Mouse (Mus musculus): Measurements from ENCODE around the gene Mllt6.
"Not testable (repeated sequence)": the region's sequence is repeated elsewhere in the genome, so short reads cannot be mapped to it uniquely, and the experiment has no call there.

Gene Mllt6

DNA sequence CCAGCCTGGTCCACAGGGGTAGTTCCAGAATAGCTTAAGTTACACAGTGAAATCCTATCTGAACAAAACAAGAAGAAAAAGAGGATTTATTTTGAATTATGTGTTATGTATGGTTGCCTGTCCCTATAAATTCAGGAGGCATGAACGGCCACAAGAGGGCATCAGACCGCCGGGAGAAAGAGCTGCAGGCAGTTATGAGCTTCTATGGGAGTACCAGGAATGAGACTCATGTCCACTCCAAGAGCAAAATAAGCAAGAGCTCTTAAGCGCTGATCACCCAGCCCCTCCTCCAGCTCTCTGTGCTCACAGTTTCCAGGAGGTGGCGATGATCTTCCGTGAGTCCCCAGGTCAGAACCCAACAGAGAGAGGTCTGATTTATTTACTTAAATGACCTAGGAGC lies 18.4 kb upstream of the Mllt6 start:
- peak; percentile 80 to 93 for DNase-seq (ENCODE audit: inconsistent age in 2 of 2, low spot score in 1 of 2)

DNA sequence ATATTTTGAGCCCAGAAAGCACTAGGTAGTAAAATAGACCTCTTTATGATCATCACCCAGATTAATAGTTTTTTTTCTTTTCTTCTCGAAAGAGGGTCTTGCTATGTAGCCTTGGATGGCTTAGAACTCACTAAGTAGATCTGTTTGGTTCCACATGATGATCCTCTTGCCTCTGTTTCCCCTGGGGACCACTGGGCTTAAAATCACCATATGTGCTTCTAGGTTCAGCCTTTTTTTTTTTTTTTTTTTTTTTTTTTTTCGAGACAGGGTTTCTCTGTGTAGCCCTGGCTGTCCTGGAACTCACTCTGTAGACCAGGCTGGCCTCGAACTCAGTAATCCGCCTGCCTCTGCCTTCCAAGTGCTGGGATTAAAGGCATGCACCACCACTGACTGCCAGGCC lies 14.7 kb upstream of the Mllt6 start:
- not testable (repeated sequence) for DNase-seq (ENCODE audit: inconsistent age in 2 of 2, low spot score in 1 of 2)

DNA sequence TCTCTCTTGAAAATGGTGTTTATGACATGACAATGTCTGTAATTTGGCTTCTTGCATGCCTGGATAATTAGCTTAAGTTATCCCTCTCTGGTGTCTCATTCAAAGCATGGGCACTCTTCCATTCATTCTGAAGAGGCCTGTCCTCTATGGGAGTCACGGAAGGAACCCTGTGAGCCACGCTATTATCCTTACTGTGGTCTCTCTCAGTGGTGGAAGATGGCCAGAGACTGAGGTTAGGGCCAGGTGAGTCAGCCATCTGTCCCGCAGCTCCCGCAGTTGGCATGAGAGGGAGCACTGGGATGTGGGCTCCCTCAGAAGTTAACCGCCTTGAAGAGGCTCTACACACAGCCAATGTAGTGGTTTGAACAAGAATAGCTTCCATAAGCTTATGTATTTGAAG lies 12.9 kb upstream of the Mllt6 start:
- peak in 1 of 2 experiments; percentile 36 for DNase-seq (ENCODE audit: inconsistent age in 2 of 2, low spot score in 1 of 2)

DNA sequence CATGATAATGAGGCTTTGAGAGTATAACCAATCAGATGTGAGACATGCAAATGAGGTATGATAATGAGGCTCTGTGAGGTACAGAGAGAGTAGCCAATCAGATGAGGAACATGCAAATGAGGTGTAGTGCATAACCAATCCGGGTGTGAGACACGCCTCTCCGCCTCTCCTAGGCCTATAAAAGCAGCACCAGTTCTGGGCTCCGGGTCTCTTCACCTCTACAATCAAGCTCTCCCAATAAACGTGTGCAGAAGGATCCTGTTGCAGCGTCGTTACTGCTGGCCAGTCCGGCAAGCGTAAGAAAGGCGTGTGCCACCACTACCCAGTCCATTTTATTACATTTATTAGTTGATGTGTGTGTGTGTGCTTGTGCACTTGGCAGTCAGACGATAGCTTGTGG lies 9.8 kb upstream of the Mllt6 start:
- not testable (repeated sequence) for DNase-seq (ENCODE audit: inconsistent age in 2 of 2, low spot score in 1 of 2)

DNA sequence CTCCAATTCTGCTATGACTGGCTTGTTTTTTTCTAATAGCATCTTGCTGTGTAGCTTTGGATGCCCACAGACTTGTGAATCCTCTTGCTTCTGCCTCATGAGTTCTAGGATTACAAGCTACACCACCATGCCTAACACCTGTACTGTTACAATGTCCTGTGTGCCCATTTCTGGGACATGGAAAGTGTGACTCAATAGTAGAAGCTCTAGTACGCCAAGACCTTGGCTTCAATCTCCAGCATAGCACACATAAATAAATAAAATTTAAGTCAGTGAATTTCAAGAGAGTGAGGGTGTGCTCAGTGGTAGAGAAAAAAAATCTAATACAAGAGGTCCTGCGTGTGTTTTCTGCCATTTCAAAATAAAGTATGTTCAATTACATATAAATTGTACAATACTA lies 9.0 kb upstream of the Mllt6 start:
- DNase-seq (ENCODE audit: inconsistent age in 2 of 2, low spot score in 1 of 2), result no peak

DNA sequence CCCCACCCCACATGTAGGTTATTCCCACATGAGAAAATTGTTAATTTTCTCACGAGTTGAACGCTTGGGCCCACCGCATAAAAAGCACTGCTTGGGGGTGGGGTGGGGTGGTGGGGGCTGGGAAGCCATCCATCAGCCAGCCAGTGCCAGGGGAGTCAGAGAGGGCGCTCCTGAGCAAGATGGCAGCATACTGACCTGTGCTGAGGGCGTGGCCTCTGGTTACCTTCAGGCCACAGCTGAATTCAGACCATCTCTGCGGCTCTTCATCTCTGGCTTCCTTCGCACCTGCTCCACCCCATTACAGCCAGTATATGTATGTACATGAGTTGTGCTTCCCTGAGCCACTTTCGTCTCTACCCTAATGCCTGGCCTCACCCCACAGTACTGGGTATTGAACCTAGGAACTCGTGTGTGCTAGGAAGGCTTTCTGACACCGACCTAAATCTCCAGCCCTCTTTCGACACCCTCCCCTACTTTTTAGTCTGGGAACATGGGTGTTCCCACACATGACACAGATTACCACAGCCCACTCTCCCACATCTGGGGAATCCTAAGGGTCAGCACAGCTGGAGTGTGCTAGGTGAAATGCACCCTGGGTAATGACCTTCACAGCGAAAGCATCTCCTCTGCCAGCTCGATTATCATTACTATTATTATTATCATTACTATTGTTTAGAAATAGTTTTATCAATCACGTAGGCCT lies 6.8 kb upstream of the Mllt6 start:
- DNase-seq (ENCODE audit: inconsistent age in 2 of 2, low spot score in 1 of 2), result peak in 1 of 2 experiments; percentile 16

DNA sequence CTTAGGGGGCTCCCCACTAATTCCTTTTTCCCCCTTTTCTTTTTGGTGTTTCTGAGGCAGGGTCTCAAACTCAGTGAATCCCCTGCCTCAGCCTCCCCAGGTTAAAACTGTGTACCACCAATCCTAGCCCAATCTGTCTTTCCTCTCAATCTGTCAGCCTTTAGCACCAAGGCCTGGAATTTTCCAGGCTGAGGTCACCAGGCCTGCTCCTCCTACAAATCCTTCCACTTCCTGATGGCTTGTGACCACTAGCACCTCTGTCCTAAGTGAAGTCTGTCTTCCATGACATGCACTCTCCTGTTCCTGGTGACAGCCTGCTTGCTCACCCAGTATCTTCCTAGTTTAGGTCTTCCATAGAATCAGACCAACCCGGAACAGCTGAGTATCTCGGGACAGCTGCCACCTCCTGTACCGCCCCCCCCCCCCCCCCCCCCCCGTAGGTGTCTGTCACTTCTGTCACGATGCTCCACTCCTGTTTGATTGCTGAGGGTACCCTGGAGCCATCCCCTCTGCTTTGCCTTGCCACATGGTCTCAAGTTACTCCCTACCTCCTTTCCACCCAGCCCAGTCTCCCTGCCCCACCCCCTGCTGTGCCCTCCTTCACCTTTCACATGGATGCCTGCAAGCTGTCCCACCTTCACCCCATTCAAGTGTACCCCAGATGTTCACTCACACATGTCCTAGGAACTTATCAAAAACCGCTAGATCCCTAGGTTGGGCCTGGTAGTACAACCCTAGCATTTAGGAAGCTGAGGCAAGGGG lies 5.8 kb upstream of the Mllt6 start:
- DNase-seq (ENCODE audit: inconsistent age in 2 of 2, low spot score in 1 of 2), result peak; percentile 70 to 88

DNA sequence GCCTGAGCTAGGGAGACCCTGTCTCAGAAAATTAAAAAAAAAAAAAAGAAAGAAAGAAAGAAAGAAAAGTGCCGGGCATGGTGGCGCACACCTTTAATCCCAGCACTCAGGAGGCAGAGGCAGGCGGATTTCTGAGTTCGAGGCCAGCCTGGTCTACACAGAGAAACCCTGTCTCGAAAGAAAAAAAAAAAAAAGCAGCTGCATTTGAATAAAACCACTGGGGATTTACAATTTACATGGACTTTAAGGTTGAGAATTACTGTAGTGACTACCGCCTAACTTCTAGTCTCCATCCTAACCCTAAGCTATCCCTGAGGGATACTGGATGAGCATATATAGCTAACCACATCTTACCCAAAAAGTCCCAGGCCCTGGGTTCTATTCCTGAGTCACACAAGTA lies 5.2 kb upstream of the Mllt6 start:
- DNase-seq (ENCODE audit: inconsistent age in 2 of 2, low spot score in 1 of 2), result not testable (repeated sequence)

DNA sequence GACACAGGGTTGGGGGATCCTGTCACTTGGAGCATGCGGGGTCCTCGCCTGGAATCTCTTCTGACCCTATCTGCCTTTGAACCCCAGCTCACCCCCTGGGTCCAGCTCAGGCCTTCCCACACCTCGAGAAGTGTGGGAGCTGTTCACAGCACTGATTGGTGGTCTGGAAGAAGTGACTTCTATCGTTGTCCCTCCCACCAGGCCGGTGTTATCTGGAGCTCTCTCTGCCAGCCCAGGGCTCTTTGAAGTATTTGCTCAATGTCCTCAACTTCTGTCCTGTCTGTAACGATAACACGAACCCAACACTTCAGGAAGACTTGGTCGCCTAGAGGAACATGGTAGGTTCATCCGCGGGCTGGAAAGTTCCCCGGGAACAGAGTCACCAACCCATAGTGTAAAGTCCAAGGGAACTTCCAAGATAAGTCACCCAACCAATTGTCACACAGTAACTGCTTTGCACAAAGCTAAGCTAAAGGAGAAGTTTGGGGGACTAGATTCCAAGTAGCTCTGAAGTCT lies 4.4 kb upstream of the Mllt6 start:
- peak; percentile 41 to 72 for DNase-seq (ENCODE audit: inconsistent age in 2 of 2, low spot score in 1 of 2)

DNA sequence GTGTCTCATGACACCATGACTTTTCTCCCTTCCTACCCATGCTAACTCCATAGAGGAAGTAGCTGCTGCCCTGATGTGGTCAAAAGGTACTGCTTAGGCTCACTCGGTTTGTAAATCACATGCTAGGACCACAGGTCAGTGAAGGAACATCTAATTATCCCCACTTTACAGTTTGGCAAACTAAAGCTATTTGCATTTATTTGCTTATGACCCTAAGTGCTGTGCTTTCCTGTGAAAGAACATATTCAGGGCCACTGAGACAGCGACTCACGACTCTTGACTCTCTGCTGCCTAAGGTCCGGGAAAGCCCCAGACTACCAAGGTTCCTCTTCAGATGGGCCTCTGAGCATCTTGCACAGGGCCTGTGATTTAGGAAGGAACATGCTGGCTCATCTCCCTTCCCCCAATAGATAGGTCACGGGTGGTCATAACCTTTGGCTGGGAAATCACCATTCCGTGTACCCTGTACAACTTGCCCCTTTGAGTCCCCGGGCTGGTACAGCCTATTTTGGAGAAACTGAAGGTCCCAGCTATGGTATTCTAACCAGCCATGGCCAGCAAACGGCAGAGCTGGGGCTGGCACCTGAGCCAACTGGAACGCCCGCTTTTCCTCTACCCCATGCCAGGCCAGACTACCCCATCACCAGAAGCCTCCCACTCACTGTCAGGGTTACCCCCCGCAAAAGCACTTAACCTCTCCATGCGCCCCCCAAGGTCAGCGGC lies 3.8 kb upstream of the Mllt6 start:
- peak in 1 of 2 experiments; percentile 87 for DNase-seq (ENCODE audit: inconsistent age in 2 of 2, low spot score in 1 of 2)

DNA sequence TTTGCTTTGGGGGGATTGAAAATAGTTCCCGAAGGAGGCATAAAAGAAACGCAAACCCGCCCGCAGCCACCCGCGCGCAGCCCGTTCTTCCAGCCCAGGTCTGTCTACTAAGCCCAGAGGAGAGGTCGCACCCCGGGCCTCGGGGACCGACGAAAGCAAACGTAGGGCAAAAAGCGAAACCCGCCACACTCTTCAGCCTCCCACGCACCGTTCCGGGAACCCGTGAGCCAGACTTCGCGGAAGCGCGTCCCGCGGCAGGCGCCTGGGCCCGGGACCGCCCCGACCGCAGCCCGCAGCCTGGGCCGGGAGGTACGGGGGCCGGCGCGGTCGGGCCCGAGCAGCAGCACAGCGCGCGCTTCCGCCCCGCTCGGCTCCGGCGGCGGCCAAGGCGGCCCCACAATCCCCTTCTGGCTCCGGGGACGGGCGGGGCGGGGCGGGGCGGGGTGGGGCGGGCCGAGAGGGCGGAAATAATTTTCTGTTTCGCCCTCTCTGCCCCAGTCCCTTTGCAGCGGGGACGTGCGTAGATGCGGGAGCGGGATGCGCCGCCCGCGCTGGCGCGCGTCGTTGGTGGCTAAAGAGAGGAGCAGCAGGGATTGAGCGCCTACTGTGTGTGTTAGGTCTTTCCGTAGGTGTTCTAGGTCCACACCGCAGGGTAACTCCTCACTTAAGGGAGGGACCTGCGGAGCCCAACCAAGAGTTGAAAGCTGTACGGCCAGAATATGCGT lies 3.1 kb upstream of the Mllt6 start:
- peak; percentile 86 to 94 for DNase-seq (ENCODE audit: inconsistent age in 2 of 2, low spot score in 1 of 2)

DNA sequence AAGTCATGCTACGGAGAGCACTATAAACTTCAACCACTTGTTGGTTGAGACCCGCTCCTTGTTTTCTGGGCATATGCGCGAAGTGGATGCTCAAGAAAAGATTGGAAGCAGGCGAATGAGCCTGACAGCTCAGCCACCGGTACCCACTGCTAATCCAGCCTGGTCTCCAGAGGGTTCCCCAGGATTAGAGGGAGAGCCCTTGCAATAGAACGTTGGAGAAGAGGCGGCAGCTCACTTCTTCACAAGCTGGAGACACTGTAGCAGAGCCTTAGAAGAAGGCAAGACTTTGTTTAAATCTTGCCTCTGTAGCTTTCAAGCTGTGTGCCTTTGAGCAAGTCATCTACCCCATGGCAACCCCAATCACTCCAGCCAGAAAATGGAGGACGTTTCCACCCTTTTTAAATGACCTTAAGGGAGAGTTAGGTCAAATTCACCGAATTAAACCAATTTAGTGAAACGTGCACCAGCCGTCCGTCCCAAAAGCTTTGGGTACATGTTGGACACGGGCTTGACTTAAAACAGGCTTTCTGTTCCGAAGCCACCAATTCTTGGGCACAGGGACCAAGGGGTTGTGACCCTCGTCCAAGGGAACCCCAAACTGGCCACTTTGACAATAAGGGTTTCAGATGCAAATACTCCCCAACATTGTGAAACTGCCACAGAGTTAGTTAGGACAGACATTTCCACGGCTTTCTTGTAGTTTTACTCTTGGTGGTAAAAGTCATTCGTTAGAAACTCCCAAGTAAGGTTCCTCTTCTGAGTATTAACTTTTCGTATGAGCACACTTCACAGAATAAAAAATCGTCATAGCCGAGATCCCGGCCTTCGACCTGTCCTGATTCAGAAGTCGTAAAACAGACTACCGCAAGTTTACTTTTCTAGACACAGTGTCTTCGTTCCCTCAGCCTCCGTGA lies 2.2 kb upstream of the Mllt6 start:
- DNase-seq (ENCODE audit: inconsistent age in 2 of 2, low spot score in 1 of 2), result peak in 1 of 2 experiments; percentile 77

DNA sequence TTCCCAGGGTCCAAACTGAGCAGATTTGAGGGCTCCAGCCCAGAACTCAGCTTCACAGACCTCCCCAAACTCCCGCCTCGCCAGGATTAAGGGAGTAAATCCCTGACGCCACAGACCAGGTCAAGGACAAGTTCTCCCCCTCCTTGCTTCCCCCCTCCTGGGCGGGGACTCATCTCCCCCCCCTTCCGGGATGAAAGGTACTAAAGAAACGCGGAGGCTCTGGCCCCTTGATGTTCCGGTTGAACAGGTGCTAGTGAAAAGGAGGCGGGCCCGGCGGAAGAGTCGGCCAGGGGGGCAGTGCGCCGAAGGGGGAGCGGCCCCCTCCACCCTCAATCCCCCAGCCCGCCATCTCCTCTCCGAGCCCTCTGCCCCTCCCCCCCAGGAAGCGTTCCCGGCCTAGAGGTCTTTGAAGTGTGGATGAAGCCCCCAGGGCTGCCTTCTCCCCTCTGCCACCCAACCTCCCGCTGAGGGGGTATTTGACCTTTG lies 1.5 kb upstream of the Mllt6 start:
- DNase-seq (ENCODE audit: inconsistent age in 2 of 2, low spot score in 1 of 2), result peak; percentile 87 to 96

DNA sequence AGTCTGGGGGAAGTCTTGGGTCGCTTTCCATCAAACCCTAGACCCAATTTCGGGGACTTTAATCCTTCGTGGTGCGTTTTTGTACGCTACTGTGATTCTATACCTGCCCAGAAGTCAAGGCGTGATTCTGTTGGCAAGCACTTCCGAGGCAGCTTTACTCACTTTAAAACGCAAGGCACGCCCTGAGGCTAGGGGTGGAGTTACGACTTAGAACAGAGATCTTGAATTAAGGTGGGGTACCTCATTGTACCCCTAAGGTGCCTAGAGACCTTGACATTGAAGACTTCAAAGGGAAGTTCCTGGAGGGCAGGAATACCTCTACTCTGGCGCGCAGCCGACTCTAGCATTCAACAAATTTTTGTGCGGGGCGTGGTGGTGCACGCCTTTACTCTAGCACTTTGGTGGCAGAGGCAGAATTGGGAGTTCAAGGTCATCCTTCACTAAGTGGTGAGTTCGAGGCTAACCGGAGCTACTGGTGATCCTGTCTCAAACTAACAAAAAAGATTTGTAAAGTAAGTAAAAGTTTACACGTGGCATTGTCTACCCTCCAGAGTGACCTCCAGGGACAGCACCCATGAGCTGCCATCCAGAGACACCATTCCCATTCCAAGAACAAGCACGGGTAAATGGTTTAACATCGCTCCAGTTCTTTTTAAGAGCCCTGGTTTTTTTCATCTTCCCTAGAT lies 864 bp upstream of the Mllt6 start:
- DNase-seq (ENCODE audit: inconsistent age in 2 of 2, low spot score in 1 of 2), result peak; percentile 66 to 92

DNA sequence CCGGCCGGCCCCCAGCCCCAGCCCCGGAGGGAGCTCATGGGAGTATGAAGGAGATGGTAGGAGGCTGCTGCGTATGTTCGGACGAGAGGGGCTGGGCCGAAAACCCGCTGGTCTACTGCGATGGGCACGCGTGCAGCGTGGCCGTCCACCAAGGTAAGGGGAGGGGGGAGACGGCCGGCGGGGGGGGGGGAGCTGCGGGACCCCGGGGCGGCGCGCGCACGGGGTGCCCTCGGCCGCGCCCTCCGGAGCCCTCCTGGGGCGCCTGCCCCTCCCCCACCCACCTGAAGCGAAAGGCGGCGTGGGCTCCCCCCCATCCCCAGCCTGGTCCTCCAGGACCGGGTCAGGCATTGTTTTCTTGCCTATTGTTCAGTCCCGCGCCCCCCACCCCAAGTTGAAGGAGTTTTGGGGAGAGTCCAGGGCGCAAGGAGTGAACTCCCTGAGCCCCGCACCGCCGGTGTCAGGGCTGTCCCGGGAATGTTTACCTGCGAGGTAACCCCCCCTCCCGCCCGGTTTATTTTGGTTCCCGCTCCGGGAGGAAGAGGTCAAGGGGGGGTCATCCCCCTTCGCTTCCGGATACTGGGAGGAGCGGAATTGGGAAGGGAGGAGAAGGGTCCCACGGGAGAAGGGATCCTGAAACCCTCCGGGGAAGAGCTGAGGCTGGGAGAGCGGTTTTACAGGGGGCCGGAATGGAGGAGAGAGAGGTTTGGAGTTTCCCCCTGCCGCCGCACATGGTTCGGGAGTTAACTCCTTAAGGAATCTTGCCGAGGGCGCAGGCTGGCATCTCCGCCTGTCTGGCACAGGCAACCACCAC lies 519 bp downstream of the Mllt6 start:
- DNase-seq (ENCODE audit: inconsistent age in 2 of 2, low spot score in 1 of 2), result peak in 1 of 2 experiments; percentile 82

DNA sequence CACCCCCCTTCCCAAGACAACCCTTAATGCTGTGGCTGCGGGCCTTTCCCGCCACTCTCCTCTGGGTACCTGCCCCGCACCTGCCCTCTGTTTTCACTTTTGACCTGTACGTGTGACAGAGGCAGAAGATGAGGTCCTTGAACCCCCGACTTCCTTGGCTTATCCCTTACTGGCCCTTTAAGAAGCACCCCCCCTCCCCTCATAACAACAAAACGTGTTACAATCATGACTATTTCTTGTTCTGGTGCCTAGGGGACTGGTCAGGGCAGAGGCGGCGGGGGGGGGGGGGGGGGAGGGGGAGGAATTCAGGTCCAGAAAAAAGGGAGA lies 1.1 kb downstream of the Mllt6 start:
- DNase-seq (ENCODE audit: inconsistent age in 2 of 2, low spot score in 1 of 2), result no peak

DNA sequence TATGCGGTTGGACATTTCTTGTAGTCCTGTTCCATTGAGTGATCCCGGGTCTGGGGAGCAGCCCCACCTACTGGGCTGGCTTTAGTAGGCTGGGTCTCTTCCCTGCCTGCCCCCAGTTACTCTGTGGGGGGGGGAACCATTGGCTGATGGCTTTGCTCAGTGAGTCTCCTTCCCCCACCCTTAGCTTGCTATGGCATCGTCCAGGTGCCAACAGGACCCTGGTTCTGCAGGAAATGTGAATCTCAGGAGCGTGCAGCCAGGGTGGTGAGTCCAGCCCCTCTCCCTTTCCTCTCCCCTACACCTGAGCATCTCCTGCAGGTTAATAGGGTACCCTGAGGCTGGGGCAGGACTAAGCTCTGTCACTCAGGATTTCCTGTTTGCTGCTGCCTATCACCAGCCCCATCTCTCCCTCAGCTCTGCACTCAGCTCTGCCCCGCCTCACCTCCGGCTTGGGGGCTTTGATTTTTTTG lies 1.6 kb downstream of the Mllt6 start:
- DNase-seq (ENCODE audit: inconsistent age in 2 of 2, low spot score in 1 of 2), result peak in 1 of 2 experiments; percentile 73

DNA sequence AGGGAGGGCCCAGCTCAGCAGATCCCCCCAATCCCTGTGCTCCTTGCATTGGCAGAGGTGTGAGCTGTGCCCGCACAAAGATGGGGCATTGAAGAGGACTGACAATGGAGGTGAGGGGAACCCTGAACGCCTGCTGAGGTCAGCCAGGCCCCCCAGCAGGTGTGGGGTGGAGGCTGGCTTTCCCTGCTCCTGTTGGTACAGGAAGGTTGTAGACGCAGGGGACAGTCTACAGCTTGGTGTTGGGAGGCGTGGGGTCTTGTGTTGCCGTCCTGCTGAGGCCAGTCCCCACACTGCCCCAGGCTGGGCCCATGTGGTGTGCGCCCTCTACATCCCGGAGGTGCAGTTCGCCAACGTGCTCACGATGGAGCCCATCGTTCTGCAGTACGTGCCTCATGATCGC lies 2.2 kb downstream of the Mllt6 start:
- no peak for DNase-seq (ENCODE audit: inconsistent age in 2 of 2, low spot score in 1 of 2)

Data from adrenal gland, adult (tissue).